15 mouse cellular contexts compared by ENCODE assay signal in genomic region chr5:113111336-113111735, GRCm38 (mm10). TPM values are rescaled to one million over a fixed set of nuclear protein-coding genes. Genes with fewer than 3 reads are reported as not detected.
A peak's percentile ranks its signal among the peaks of the same experiment; 100 is the strongest.
DNase-seq lines count a peak whose midpoint lies in the region; ATAC-seq and TF ChIP-seq lines count a peak whose summit lies in the region.
"Had no signal": no experiment of that assay in that cellular context is flagged by ENCODE, and none has a peak within 500 bp of the region (broad histone marks: within the 10 kb centered on the region; RNA-seq: fewer than 3 reads in every experiment).

No protein-coding gene starts in this region.

- no peak for DNase-seq in heart, embryonic 10.5 days (ENCODE audit: low spot score)
- DNase-seq in heart, postnatal 14 days, result no peak
- DNase-seq in kidney, postnatal 14 days, result no peak
- no peak for DNase-seq in cerebellum, adult 9-10 months
- DNase-seq: cerebellum, postnatal 25 days; kidney, adult 18-20 months had no signal

- intact Hi-C loops in heart, postnatal 14 days (cut with DNase I), result no loop called here

- no peaks in the 10 kb centered on the region for H3K9me3 ChIP-seq in heart, embryonic 10.5 days
- no peaks in the 10 kb centered on the region for H3K9me3 ChIP-seq in kidney, embryonic 15.5 days (replicated peaks)
- H3K9me3 ChIP-seq in neural tube, embryonic 12.5 days, result no peaks in the 10 kb centered on the region
- H3K9me3 ChIP-seq in neural tube, embryonic 15.5 days (replicated peaks), result no peaks in the 10 kb centered on the region
- H3K9me3 ChIP-seq: limb, embryonic 13.5 days had no signal

- H3K4me3 ChIP-seq in heart, embryonic 10.5 days, result 0 out of 2 replicates have a peak overlapping the region, but pooled peaks have one; percentile 5
- no peak overlapping the region for H3K4me3 ChIP-seq in kidney, embryonic 15.5 days (replicated peaks)
- no peak overlapping the region for H3K4me3 ChIP-seq in neural tube, embryonic 12.5 days
- no peak overlapping the region for H3K4me3 ChIP-seq in neural tube, embryonic 15.5 days (replicated peaks)
- H3K4me3 ChIP-seq in olfactory bulb, adult 2 months (ENCODE audit: insufficient read depth, low read depth, low read length), result no peak overlapping the region
- H3K4me3 ChIP-seq: limb, embryonic 13.5 days had no signal

- no peak for TF ChIP-seq CTCF in olfactory bulb, adult 2 months (IDR thresholded peaks at IDR 0.05; ENCODE audit: insufficient read depth, low read depth, low read length)

- H3K4me2 ChIP-seq in kidney, embryonic 15.5 days, result no peak overlapping the region
- no peak overlapping the region for H3K4me2 ChIP-seq in neural tube, embryonic 12.5 days (replicated peaks)
- no peak overlapping the region for H3K4me2 ChIP-seq in neural tube, embryonic 15.5 days
- H3K4me2 ChIP-seq: limb, embryonic 13.5 days had no signal

- peak overlapping the region; percentile 89 for H3K27ac ChIP-seq in heart, embryonic 10.5 days
- H3K27ac ChIP-seq in kidney, embryonic 15.5 days, result peak overlapping the region; percentile 81
- no peak overlapping the region for H3K27ac ChIP-seq in neural tube, embryonic 12.5 days
- no peak overlapping the region for H3K27ac ChIP-seq in neural tube, embryonic 15.5 days (replicated peaks)
- H3K27ac ChIP-seq in olfactory bulb, adult 2 months (ENCODE audit: insufficient read depth, low read depth, low read length), result peak overlapping the region; percentile 69; the same call in 1 of the 2 replicates

- no peaks in the 10 kb centered on the region for H3K27me3 ChIP-seq in heart, embryonic 10.5 days (ENCODE audit: insufficient read depth, poor library complexity, severe bottlenecking)
- H3K27me3 ChIP-seq in kidney, embryonic 15.5 days, result no peaks in the 10 kb centered on the region
- no peaks in the 10 kb centered on the region for H3K27me3 ChIP-seq in neural tube, embryonic 12.5 days (replicated peaks)
- no peaks in the 10 kb centered on the region for H3K27me3 ChIP-seq in neural tube, embryonic 15.5 days (replicated peaks)
- H3K27me3 ChIP-seq: limb, embryonic 13.5 days had no signal

- peaks cover 88% of the 10 kb centered on the region for H3K4me1 ChIP-seq in heart, embryonic 10.5 days
- H3K4me1 ChIP-seq in kidney, embryonic 15.5 days, result peaks cover 66% of the 10 kb centered on the region
- H3K4me1 ChIP-seq in neural tube, embryonic 12.5 days, result peaks cover 23% of the 10 kb centered on the region
- peaks cover 26% of the 10 kb centered on the region for H3K4me1 ChIP-seq in neural tube, embryonic 15.5 days
- H3K4me1 ChIP-seq in olfactory bulb, adult 2 months (ENCODE audit: control insufficient read depth, insufficient read depth, low read length), result peaks cover 62% of the 10 kb centered on the region

- ATAC-seq in kidney, embryonic 15.5 days (replicated peaks; ENCODE audit: low FRiP score), result peak; percentile 27; the same call in 1 of the 2 replicates
- no peak for ATAC-seq in neural tube, embryonic 12.5 days (ENCODE audit: low FRiP score, low read depth)
- no peak; the same call in 1 of the 2 replicates for ATAC-seq in neural tube, embryonic 15.5 days (ENCODE audit: low FRiP score)
- ATAC-seq: lung, postnatal 0 days had no signal

- 14% methylated on average over 4 of the region's 4 CpGs for WGBS in heart, embryonic 10.5 days
- WGBS in kidney, embryonic 15.5 days, result 5% methylated on average over 4 of the region's 4 CpGs
- WGBS in neural tube, embryonic 12.5 days, result 4% methylated on average over 4 of the region's 4 CpGs
- WGBS in neural tube, embryonic 15.5 days, result 9% methylated on average over 4 of the region's 4 CpGs
- WGBS in olfactory bulb, adult 2 months, result 19% methylated on average over 4 of the region's 4 CpGs

- no peak overlapping the region for H3K9ac ChIP-seq in kidney, embryonic 15.5 days
- H3K9ac ChIP-seq in neural tube, embryonic 12.5 days, result peak overlapping the region; percentile 26; the same call in 1 of the 2 replicates
- no peak overlapping the region for H3K9ac ChIP-seq in neural tube, embryonic 15.5 days (replicated peaks)
- H3K9ac ChIP-seq: limb, embryonic 13.5 days had no signal

- TF ChIP-seq POLR2A in olfactory bulb, adult 2 months (IDR thresholded peaks at IDR 0.05; ENCODE audit: insufficient read depth, low read depth, low read length), result no peak

- H3K36me3 ChIP-seq in heart, embryonic 10.5 days, result no peaks in the 10 kb centered on the region
- H3K36me3 ChIP-seq in kidney, embryonic 15.5 days, result no peaks in the 10 kb centered on the region
- H3K36me3 ChIP-seq in neural tube, embryonic 12.5 days, result no peaks in the 10 kb centered on the region
- H3K36me3 ChIP-seq in neural tube, embryonic 15.5 days, result no peaks in the 10 kb centered on the region
- H3K36me3 ChIP-seq: limb, embryonic 13.5 days had no signal

RNA-seq across cellular contexts. Expression of gene Crybb3, which starts 30.0 kb away (rescaled TPM):
- 0.71 and 0.87 TPM in 2 replicates for polyA plus RNA-seq in heart, embryonic 10.5 days (2016; fragmentation: Nextera tagmentation; extraction: Ambion mirVana)
- 1 to 10 TPM; 2.8 to 2.9 TPM for total RNA-seq in heart, postnatal 14 days (2021)
- 1.1 and 1.2 TPM in 2 replicates for polyA plus RNA-seq in kidney, embryonic 15.5 days (2015; fragmentation: Nextera tagmentation; extraction: Ambion mirVana)
- polyA plus RNA-seq in neural tube, embryonic 12.5 days (2016; fragmentation: Nextera tagmentation; extraction: Ambion mirVana), result 0.32 and 0.42 TPM in 2 replicates
- polyA plus RNA-seq in neural tube, embryonic 15.5 days (2015; fragmentation: Nextera tagmentation; extraction: Ambion mirVana), result 1.2 and 1.5 TPM in 2 replicates
- not detected in 2 replicates for polyA plus RNA-seq in olfactory bulb, adult 2 months (2012; ENCODE audit: insufficient read depth, insufficient read length, low replicate concordance, missing spikeins)

RNA-seq across cellular contexts. Expression of gene Crybb2, which starts 41.4 kb away (rescaled TPM):
- polyA plus RNA-seq in heart, embryonic 10.5 days (2016; fragmentation: Nextera tagmentation; extraction: Ambion mirVana), result not detected in 2 replicates
- total RNA-seq in heart, postnatal 14 days (2021), result not detected
- not detected in 2 replicates for polyA plus RNA-seq in kidney, embryonic 15.5 days (2015; fragmentation: Nextera tagmentation; extraction: Ambion mirVana)
- not detected in 2 replicates for polyA plus RNA-seq in neural tube, embryonic 12.5 days (2016; fragmentation: Nextera tagmentation; extraction: Ambion mirVana)
- not detected in 2 replicates for polyA plus RNA-seq in neural tube, embryonic 15.5 days (2015; fragmentation: Nextera tagmentation; extraction: Ambion mirVana)
- polyA plus RNA-seq in olfactory bulb, adult 2 months (2012; ENCODE audit: insufficient read depth, insufficient read length, low replicate concordance, missing spikeins), result not detected in 2 replicates
- total RNA-seq: layer of hippocampus, postnatal 25 days had no signal
- polyA plus RNA-seq: gonadal fat pad, adult 2 months; limb, embryonic 13.5 days; lung, postnatal 0 days; testis, adult 2 months had no signal

Comparison
In these comparisons a context has a peak if more than half of its experiments do, and no peak if none do; other contexts are left out.
1. H3K27ac ChIP-seq: peak in heart, embryonic 10.5 days (single experiment), kidney, embryonic 15.5 days (single experiment) and olfactory bulb, adult 2 months (single experiment); none in neural tube, embryonic 12.5 days (single experiment) and neural tube, embryonic 15.5 days (single experiment).